Mouse (Mus musculus): ENCODE data around the gene Sel1l. TPM values are rescaled to one million over a fixed set of nuclear protein-coding genes. Genes with fewer than 3 reads are reported as not detected.
A peak's percentile ranks its signal among the peaks of the same experiment; 100 is the strongest.

Sel1l gene
- total and polyA plus RNA-seq, 3 experiments, result 19.5 to 64.9 (median 64.5) TPM

- TF ChIP-seq POLR2A (IDR thresholded peaks at IDR 0.05; ENCODE audit: insufficient read depth, low read depth, low read length) (no peak), CTCF (IDR thresholded peaks at IDR 0.05) (peak; percentile 83)
- Histone ChIP-seq H3K9ac (ENCODE audit: low read depth, low read length) (no peak overlapping the region), H3K36me3 (ENCODE audit: control insufficient read depth, insufficient read depth, low read length) (no peaks in the 10 kb centered on the region), H3K4me1 (ENCODE audit: control insufficient read depth, insufficient read depth, low read length) (no peaks in the 10 kb centered on the region), H3K27me3 (ENCODE audit: control insufficient read depth, insufficient read depth, low read length) (no peaks in the 10 kb centered on the region), H3K79me2 (replicated peaks; ENCODE audit: control insufficient read depth, insufficient read depth, low read length) (no peaks in the 10 kb centered on the region), H3K4me3 (no peak overlapping the region), H3K27ac (no peak overlapping the region)
- DNase-seq, result no peak
- intact Hi-C loops (cut with DNase I), result no loop called here
- WGBS, result 50% methylated on average over 5 of the region's 5 CpGs
These were observed 28.7 kb upstream of the Sel1l start for GRCm38 (mm10) chr12:91877646-91878045.

- intact Hi-C loops (cut with DNase I), result no loop called here
- 84% methylated on average over 11 of the region's 11 CpGs for WGBS
These were observed 21.7 kb upstream of the Sel1l start for GRCm38 (mm10) chr12:91870671-91871070.

GRCm38 (mm10) chr12:91869352-91869751 is 20.4 kb upstream of the Sel1l start:
- H3K27ac ChIP-seq, result no peak overlapping the region
- no peaks in the 10 kb centered on the region for H3K4me1 ChIP-seq (ENCODE audit: control insufficient read depth, insufficient read depth, low read length)
- TF ChIP-seq CTCF (IDR thresholded peaks at IDR 0.05), result no peak
- TF ChIP-seq EP300 (IDR thresholded peaks at IDR 0.05; ENCODE audit: insufficient read depth, low read depth, low read length), result no peak
- no peak for TF ChIP-seq POLR2A (IDR thresholded peaks at IDR 0.05; ENCODE audit: insufficient read depth, low read depth, low read length)
- 49% methylated on average over 4 of the region's 4 CpGs for WGBS
- H3K9ac ChIP-seq (ENCODE audit: low read depth, low read length), result no peak overlapping the region
- DNase-seq, result no peak
- no peaks in the 10 kb centered on the region for H3K27me3 ChIP-seq (ENCODE audit: control insufficient read depth, insufficient read depth, low read length)
- intact Hi-C loops (cut with DNase I), result no loop called here
- H3K79me2 ChIP-seq (replicated peaks; ENCODE audit: control insufficient read depth, insufficient read depth, low read length), result no peaks in the 10 kb centered on the region
- H3K36me3 ChIP-seq (ENCODE audit: control insufficient read depth, insufficient read depth, low read length), result no peaks in the 10 kb centered on the region
- no peak overlapping the region for H3K4me3 ChIP-seq

More at GRCm38 (mm10) chr12:91870671-91871070, 21.7 kb upstream of the Sel1l start:
- H3K9ac ChIP-seq (ENCODE audit: low read depth, low read length), result no peak overlapping the region
- no peak for DNase-seq
- no peaks in the 10 kb centered on the region for H3K79me2 ChIP-seq (replicated peaks; ENCODE audit: control insufficient read depth, insufficient read depth, low read length)
- H3K27ac ChIP-seq, result no peak overlapping the region
- no peaks in the 10 kb centered on the region for H3K27me3 ChIP-seq (ENCODE audit: control insufficient read depth, insufficient read depth, low read length)
- TF ChIP-seq CTCF (IDR thresholded peaks at IDR 0.05), result no peak
- no peak for TF ChIP-seq POLR2A (IDR thresholded peaks at IDR 0.05; ENCODE audit: insufficient read depth, low read depth, low read length)
- no peak overlapping the region for H3K4me3 ChIP-seq
- no peaks in the 10 kb centered on the region for H3K4me1 ChIP-seq (ENCODE audit: control insufficient read depth, insufficient read depth, low read length)
- H3K36me3 ChIP-seq (ENCODE audit: control insufficient read depth, insufficient read depth, low read length), result no peaks in the 10 kb centered on the region

- Histone ChIP-seq H3K27ac (no peak overlapping the region), H3K9ac (ENCODE audit: low read depth, low read length) (no peak overlapping the region), H3K27me3 (ENCODE audit: control insufficient read depth, insufficient read depth, low read length) (no peaks in the 10 kb centered on the region), H3K36me3 (ENCODE audit: control insufficient read depth, insufficient read depth, low read length) (no peaks in the 10 kb centered on the region), H3K4me1 (ENCODE audit: control insufficient read depth, insufficient read depth, low read length) (no peaks in the 10 kb centered on the region), H3K79me2 (replicated peaks; ENCODE audit: control insufficient read depth, insufficient read depth, low read length) (no peaks in the 10 kb centered on the region), H3K4me3 (no peak overlapping the region)
- TF ChIP-seq CTCF (IDR thresholded peaks at IDR 0.05) (no peak), EP300 (IDR thresholded peaks at IDR 0.05; ENCODE audit: insufficient read depth, low read depth, low read length) (no peak), POLR2A (IDR thresholded peaks at IDR 0.05; ENCODE audit: insufficient read depth, low read depth, low read length) (no peak)
- intact Hi-C loops (cut with DNase I), result no loop called here
- no peak for DNase-seq
- 49% methylated on average over 8 of the region's 8 CpGs for WGBS
These were observed 5.4 kb upstream of the Sel1l start for GRCm38 (mm10) chr12:91854330-91854729.

GRCm38 (mm10) chr12:91848394-91849044 is 438 bp downstream of the Sel1l start:
- Histone ChIP-seq H3K4me1 (ENCODE audit: control insufficient read depth, insufficient read depth, low read length) (no peaks in the 10 kb centered on the region; the same call in 1 of the 2 replicates), H3K27ac (peak overlapping the region; percentile 76), H3K27me3 (ENCODE audit: control insufficient read depth, insufficient read depth, low read length) (no peaks in the 10 kb centered on the region), H3K79me2 (replicated peaks; ENCODE audit: control insufficient read depth, insufficient read depth, low read length) (no peaks in the 10 kb centered on the region; the same call in 1 of the 2 replicates), H3K4me3 (peak overlapping the region; percentile 73), H3K36me3 (ENCODE audit: control insufficient read depth, insufficient read depth, low read length) (no peaks in the 10 kb centered on the region), H3K9ac (ENCODE audit: low read depth, low read length) (peak overlapping the region; percentile 85)
- intact Hi-C loops (cut with DNase I), result loop anchor here (5.0 kb wide), 2 partner anchors 261 to 466 kb away; partner anchors contain the start of genes Cep128 and Tshr
- TF ChIP-seq POLR2A (IDR thresholded peaks at IDR 0.05; ENCODE audit: insufficient read depth, low read depth, low read length), result no peak
- no peak for TF ChIP-seq EP300 (IDR thresholded peaks at IDR 0.05; ENCODE audit: insufficient read depth, low read depth, low read length)
- no peak for TF ChIP-seq CTCF (IDR thresholded peaks at IDR 0.05)
- DNase-seq, result no peak
- WGBS, result under 1% methylated on average over 33 of the region's 33 CpGs

- intact Hi-C loops (cut with DNase I), result loop anchor here (5.0 kb wide), 2 partner anchors 259 to 464 kb away; partner anchors contain the start of genes Cep128 and Tshr
- Histone ChIP-seq H3K79me2 (replicated peaks; ENCODE audit: control insufficient read depth, insufficient read depth, low read length) (no peaks in the 10 kb centered on the region; the same call in 1 of the 2 replicates), H3K9ac (ENCODE audit: low read depth, low read length) (no peak overlapping the region), H3K36me3 (ENCODE audit: control insufficient read depth, insufficient read depth, low read length) (no peaks in the 10 kb centered on the region), H3K27ac (no peak overlapping the region), H3K27me3 (ENCODE audit: control insufficient read depth, insufficient read depth, low read length) (no peaks in the 10 kb centered on the region), H3K4me1 (ENCODE audit: control insufficient read depth, insufficient read depth, low read length) (no peaks in the 10 kb centered on the region; the same call in 1 of the 2 replicates), H3K4me3 (no peak overlapping the region)
- TF ChIP-seq CTCF (IDR thresholded peaks at IDR 0.05) (no peak), POLR2A (IDR thresholded peaks at IDR 0.05; ENCODE audit: insufficient read depth, low read depth, low read length) (no peak), EP300 (IDR thresholded peaks at IDR 0.05; ENCODE audit: insufficient read depth, low read depth, low read length) (no peak)
- no peak for DNase-seq
- WGBS, result 87% methylated on average over 6 of the region's 6 CpGs
These were observed 2.9 kb downstream of the Sel1l start for GRCm38 (mm10) chr12:91846038-91846437.

All from heart, adult 2 months (tissue).